Mouse (Mus musculus) embryonic fibroblast, embryonic 13.5 days (primary cell): Measurements from ENCODE around the gene Gnl3l.

Source experiments
- CTCF ChIP-seq: IDR thresholded peaks from 2 replicates; pipeline ENCODE4 v1.5.1; 2011; ENCODE audit warnings: mild to moderate bottlenecking, control low read depth, low read length, moderate library complexity, borderline replicate concordance; ENCODE audit not compliant: insufficient read depth
- POLR2A ChIP-seq: IDR thresholded peaks from 2 replicates; pipeline ENCODE4 v1.6.1; 2011; ENCODE audit warnings: low read depth, mild to moderate bottlenecking, control low read depth, low read length, moderate library complexity

DNA sequence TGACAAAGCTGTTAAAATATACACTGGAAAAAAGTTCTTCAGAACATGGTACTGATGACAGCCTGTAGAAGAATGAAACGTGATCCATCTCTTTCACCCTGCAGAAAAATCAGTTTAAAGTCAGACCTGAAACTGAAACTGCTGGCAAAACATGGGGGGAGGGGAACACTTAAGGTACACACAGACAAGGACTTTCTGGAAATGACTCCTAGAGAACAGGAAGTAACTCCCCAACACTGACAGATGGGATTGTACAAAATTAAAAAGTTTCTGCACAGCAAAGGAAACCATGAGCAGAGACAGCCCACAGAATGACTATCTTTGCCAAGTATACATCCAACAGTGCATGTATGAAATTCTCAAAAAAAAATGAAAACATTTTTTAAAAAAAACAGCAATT, 35.5 kb downstream of the Gnl3l start:
- no peak for TF ChIP-seq CTCF
- no peak for TF ChIP-seq POLR2A
